Mouse (Mus musculus): ENCODE measurements at regions not wholly inside any gene's neighbourhood (a gene's known extent, or its start where the extent isn't known, plus 50 kb on each side); places are given as distances from the start of the nearest gene placed in this dataset.
A peak's percentile ranks its signal among the peaks of the same experiment; 100 is the strongest.

DNA sequence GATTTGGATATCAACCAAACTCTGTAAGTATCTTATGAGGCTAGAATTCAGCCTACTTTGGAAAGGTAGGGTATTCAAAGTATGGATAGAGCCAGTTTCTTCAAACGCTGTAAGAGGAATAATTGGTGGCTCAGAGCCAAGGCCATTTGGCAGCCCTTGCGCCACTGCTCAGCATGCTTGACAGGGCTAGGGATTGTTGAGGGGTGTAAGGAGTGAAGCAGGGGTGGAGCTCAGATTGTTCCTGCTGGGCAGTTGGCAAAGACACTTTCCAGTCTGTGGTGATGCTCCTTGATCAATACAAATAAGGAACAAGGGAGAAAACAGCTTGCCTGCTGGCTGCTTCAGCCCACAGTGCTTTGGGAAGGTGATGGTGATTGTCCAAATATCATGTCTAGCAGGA, 181.9 kb downstream of the Kcna5 start:
- peak; percentile 44 for DNase-seq

DNA sequence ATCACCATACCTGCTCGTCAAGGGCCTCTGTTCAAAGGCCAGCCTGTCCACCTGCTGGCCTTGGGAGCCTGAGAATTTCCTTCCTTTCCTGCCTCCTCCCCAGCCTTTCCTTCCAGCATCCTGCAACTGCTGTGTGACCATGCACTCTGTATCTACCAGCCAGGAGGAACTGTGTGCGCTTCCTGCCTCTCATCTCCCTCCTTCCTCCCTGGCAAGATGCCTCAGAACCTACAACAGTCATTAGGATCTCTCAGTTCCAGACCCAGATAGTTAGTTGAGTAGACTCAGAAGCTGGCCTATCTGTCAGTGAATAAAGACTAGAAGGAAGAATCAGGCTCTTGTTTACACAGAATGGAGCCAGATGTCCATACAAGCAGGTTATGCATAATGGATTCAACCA, 183.8 kb upstream of the Ntf3 start:
- DNase-seq: no peak

GRCm38 (mm10) chr6:126349905-126350304, 183.2 kb upstream of the Ntf3 start:
- no peak for DNase-seq

DNA sequence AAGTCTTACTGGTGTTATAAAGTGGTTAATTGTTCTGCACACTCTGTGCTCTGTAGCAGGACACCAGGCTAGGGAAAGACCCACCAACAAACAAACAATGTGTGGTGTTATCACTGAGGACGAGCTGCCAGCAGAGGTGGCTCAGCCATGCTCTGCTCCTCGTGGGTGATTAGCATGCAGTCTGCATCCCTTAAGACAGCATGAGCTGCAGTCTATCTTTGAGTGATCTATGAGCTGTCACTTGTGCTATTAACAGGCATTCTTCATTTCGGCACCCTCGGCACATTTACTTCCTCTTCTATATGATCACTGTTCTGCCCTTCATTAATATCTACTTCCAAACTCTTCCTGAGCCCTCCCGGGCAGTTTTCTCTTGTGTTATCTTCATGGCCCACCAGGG, 178.5 kb upstream of the Ntf3 start:
- DNase-seq: no peak

DNA sequence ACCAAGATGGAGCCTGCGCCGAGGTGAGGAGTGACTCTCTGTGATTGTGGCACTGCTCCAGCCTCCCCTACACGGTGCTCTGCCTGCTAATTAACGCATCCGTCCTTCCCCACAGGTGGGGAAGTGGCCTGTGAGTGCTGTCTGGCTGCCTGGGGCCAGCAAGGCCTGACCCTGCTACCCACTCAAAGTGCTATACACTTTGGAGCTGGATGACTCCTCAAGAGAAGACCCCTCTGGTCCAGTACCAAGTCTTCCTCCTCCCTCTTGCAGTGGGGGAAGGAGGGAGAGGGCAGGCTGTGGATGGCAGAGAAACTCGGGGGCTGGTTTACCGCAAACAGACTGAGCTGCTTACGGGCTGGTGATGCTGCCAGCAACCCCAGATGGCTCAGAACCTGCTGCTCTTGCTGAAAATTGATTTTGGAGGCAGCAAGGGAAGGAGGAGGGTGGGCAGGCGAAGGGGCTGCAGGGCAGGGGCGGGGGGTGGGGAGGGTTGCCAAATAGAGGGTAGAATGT, 173.4 kb upstream of the Ntf3 start:
- no peak for DNase-seq

DNA sequence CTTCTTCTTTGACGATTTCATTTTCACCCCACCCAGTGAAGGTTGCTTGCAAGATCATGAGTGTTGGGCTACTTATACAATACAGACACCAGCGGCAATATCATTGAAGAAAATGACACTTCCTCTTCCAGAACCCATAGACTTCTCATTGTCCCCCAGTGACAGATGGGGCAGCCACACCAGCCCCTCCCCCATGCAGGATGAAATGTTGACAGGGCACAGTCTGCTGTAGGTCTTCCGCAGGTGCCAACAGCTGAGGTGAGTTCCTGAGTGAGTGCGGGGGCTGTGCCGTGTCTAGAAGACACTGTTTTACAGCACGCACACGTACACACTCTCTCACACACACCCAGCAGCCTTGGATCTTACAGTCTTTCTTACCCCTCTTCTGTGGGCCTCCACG, 171.0 kb upstream of the Ntf3 start:
- DNase-seq: no peak

DNA sequence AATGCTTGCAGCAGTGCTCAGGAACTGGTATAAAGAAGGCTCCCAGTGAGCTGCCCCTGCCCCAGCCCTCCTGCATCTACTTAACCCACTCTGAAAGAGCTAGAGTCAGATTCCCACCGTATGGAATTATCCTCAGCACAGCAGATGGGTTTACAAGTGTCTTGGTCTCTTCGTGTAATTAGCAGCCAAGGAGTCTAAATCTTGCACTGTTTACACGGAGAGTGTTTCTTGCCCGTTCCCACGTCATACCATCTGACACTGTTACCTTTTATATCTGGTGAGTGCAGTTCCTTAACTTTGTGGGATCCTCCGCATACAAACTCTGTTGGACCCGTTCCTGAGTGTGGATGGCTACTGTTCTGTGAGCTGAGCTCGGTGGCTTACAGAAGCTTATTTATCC, 167.5 kb upstream of the Ntf3 start:
- DNase-seq: no peak

DNA sequence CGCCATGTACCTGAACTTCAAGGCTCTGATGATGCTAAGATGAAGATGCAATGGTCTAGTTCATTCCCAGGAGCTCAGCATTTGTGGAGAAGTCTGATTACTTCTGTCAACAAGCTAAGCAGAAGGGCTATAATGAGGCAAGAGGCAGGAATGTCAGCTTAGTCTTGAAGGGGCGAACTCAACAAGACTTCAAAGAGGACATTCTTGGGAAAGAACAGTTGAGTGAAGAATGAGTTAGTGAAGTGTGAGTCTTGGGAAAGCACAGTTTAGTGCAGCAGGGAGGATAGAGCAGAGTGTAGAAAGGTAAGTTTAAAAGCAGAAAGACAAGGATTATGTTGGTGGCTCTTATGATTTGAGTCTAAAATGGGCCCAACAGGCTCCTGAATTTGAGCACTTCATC, 160.5 kb upstream of the Ntf3 start:
- DNase-seq: no peak

GRCm38 (mm10) chr6:126318523-126318922, 151.8 kb upstream of the Ntf3 start:
- no peak for DNase-seq

GRCm38 (mm10) chr6:126310786-126311480, 144.2 kb upstream of the Ntf3 start:
- DNase-seq: no peak

GRCm38 (mm10) chr6:126303086-126303485, 136.4 kb upstream of the Ntf3 start:
- no peak for DNase-seq

- no peak for DNase-seq
Measured at GRCm38 (mm10) chr6:126291581-126291980, 124.9 kb upstream of the Ntf3 start.

GRCm38 (mm10) chr6:126287166-126287565, 120.5 kb upstream of the Ntf3 start:
- no peak for DNase-seq

- DNase-seq: no peak
Measured at GRCm38 (mm10) chr6:126286201-126286600, 119.5 kb upstream of the Ntf3 start.

- DNase-seq: no peak
Measured at GRCm38 (mm10) chr6:126284409-126284808, 117.7 kb upstream of the Ntf3 start.

- no peak for DNase-seq
Measured at GRCm38 (mm10) chr6:126280352-126280751, 113.6 kb upstream of the Ntf3 start.

- DNase-seq: no peak
Measured at GRCm38 (mm10) chr6:126245986-126246385, 79.3 kb upstream of the Ntf3 start.

DNA sequence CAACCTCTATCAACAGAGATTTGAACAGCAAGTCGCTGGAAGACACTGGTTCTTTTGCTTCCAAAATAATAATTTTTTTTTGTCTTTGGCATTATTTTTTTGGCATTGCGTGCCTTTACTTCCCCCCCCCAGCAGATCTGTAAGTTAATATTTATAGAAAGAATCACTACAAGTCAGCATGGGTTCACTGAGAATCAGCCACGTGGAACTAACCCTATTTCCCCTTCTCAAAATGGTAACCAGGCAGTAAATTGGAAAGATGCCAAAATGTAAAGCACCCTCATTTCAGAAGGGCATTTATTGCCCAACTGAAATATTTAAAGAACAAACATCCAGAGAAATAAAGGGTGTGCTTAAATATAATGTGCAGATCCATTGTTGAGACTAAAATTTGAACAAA, 78.7 kb upstream of the Ntf3 start:
- no peak for DNase-seq

DNA sequence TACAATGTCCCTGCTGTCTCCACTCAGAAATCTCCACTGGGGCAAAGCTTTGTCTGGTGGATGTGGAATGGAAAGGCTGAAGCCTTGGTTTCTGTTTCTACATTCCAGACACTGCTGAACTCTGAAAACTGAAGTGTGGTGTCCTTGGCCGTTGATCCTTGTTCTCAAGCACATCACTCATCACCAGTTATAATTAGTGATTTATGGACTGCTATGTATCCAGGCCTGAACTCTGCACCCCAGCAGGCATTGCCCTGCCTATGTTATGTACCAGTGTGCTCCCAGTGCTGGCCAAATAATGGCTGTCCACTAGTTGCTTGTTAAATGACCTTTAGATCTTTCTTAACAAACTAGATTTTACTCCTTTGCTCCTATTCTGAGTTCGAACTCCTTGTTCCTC, 75.6 kb upstream of the Ntf3 start:
- DNase-seq: no peak

GRCm38 (mm10) chr6:126240256-126240655, 73.5 kb upstream of the Ntf3 start:
- DNase-seq: no peak

All from adrenal gland, postnatal 14 days (tissue).